Mouse (Mus musculus) liver, embryonic 14.5 days (tissue): ENCODE data around the gene Rnf11. TPM values are rescaled to one million over a fixed set of nuclear protein-coding genes. Genes with fewer than 3 reads are reported as not detected.

Experiments
- ATAC-seq: fragments of 200-750 bp; cut with Nextera tagmentation; 2 replicates; pipeline ENCODE4 v1.8.0; 2017; ENCODE audit warnings: moderate number of reproducible peaks, mild to moderate bottlenecking, moderate library complexity; ENCODE audit not compliant: insufficient read depth
- DNase-seq, 3 experiments: peaks; one replicate each; pipeline ENCODE4 v3.0.0-alpha.2; 2012 to 2013; ENCODE audit warnings: low read depth in 3 of 3, low spot score in 3 of 3
- H3K27ac ChIP-seq: fragments of 300-500 bp; sonication (generic); 2 replicates; pipeline ENCODE4 v1.5.1; 2014; ENCODE audit warnings: moderate library complexity, mild to moderate bottlenecking, control low read depth, inconsistent platforms
- H3K27me3 ChIP-seq: fragments of 300-500 bp; sonication (generic); 2 replicates; pipeline ENCODE4 v1.6.1; 2014; ENCODE audit warnings: mild to moderate bottlenecking, low read length, moderate library complexity; ENCODE audit not compliant: control insufficient read depth, insufficient read depth
- H3K36me3 ChIP-seq: fragments of 300-500 bp; sonication (generic); replicated peaks from 2 replicates; pipeline ENCODE4 v1.6.1; 2014; ENCODE audit warnings: low read depth; ENCODE audit not compliant: control insufficient read depth, insufficient read depth
- H3K4me1 ChIP-seq, 2 experiments: fragments of 200-500 bp in 1 of 2; fragments of 300-500 bp in 1 of 2; sonication (generic) in 1 of 2; replicated peaks; 2 replicates each; pipeline ENCODE4 v1.6.1; 2012 to 2014; ENCODE audit warnings: antibody characterized with exemption in 1 of 2, inconsistent platforms in 1 of 2, low read length in 1 of 2; ENCODE audit not compliant: control insufficient read depth in 2 of 2, insufficient read depth in 2 of 2
- H3K4me2 ChIP-seq: fragments of 300-500 bp; sonication (generic); 2 replicates; pipeline ENCODE4 v1.6.1; 2014; ENCODE audit warnings: low read depth, mild to moderate bottlenecking, control low read depth, moderate library complexity
- H3K4me3 ChIP-seq, 2 experiments: fragments of 200-500 bp in 1 of 2; fragments of 300-500 bp in 1 of 2; sonication (generic) in 1 of 2; 2 replicates each; pipeline ENCODE4 v1.5.1; 2012 to 2014; ENCODE audit warnings: low read depth in 2 of 2, low read length in 2 of 2, mild to moderate bottlenecking in 2 of 2, control low read depth in 1 of 2, inconsistent platforms in 1 of 2, moderate library complexity in 1 of 2; ENCODE audit not compliant: insufficient read depth in 1 of 2
- H3K9ac ChIP-seq: fragments of 300-500 bp; sonication (generic); replicated peaks from 2 replicates; pipeline ENCODE4 v1.6.1; 2014; ENCODE audit warnings: mild to moderate bottlenecking, control low read depth, moderate library complexity
- H3K9me3 ChIP-seq: fragments of 300-500 bp; sonication (generic); 2 replicates; pipeline ENCODE4 v1.6.1; 2016; ENCODE audit warnings: low read length, mixed read lengths; ENCODE audit not compliant: control insufficient read depth
- CTCF ChIP-seq: IDR thresholded peaks from 2 replicates; pipeline ENCODE4 v1.5.1; 2016; ENCODE audit warnings: antibody characterized with exemption, low read depth, control low read depth
- EP300 ChIP-seq: IDR thresholded peaks from 2 replicates; pipeline ENCODE4 v1.6.1; 2016; ENCODE audit warnings: antibody characterized with exemption, low read depth
- WGBS: fragments of 180-500 bp; shearing (Covaris S2); extraction: QIAGEN DNeasy Blood & Tissue Kit; methylation state at CpG from one replicate; pipeline ENCODE4 v1.1.7; 2014; ENCODE audit not compliant: insufficient replicate concordance; 5-methylcytosine and 5-hydroxymethylcytosine counted together
- polyA plus RNA-seq, 2 experiments: library from polyadenylated mRNA; depleted of rRNA in 1 of 2; stranded (reverse) in 1 of 2; unstranded in 1 of 2; fragments of >200 nt; fragmentation: Nextera tagmentation in 1 of 2; extraction: Ambion mirVana in 1 of 2; gene quantifications; 2 replicates each; pipeline versions ENCODE4 v1.2.1 to v1.2.3; 2012 to 2014

Rnf11 gene
- polyA plus RNA-seq, 2 experiments, result 22.2 to 39.1 TPM

DNA sequence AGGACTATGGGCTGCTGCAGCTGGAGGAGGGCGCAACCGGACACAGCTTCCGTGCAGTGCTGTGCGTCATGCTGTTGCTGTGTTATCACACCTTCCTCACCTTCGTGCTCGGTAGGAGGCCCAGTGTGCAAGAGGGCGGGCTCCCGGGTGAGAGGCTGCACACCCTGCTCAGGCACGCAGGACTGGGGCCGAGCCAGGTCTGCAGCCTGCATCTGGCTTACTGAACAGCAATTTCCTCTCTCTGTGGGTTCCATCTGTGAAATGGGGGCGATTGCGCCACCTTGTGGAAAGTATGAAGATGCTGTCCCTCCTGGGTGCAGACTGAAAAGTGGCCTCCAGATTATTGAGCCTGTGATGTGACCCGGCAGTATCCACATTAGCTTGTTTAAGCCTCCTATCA lies 53.7 kb downstream of the Rnf11 start:
- DNase-seq, result peak; percentile 72 to 76 (median 72)
- Histone ChIP-seq H3K4me3 (no peak overlapping the region), H3K4me2 (no peak overlapping the region; the same call in 1 of the 2 replicates), H3K27ac (no peak overlapping the region), H3K4me1 (peaks cover 15% of the 10 kb centered on the region in 2 experiments; a peak in 3 of 4 replicates), H3K9ac (no peak overlapping the region), H3K36me3 (no peaks in the 10 kb centered on the region), H3K27me3 (no peaks in the 10 kb centered on the region), H3K9me3 (no peaks in the 10 kb centered on the region)
- 29% methylated on average over 13 of the region's 13 CpGs for WGBS
- peak; percentile 73 for ATAC-seq
- TF ChIP-seq EP300, result no peak
- TF ChIP-seq CTCF, result peak; percentile 94

GRCm38 (mm10) chr4:109430250-109430649 lies 54.3 kb downstream of the Rnf11 start:
- H3K36me3 ChIP-seq, result no peaks in the 10 kb centered on the region
- TF ChIP-seq CTCF, result peak; percentile 32; the same call in 1 of the 2 replicates
- no peak for TF ChIP-seq EP300
- DNase-seq (no peak), ATAC-seq (no peak)
- no peak overlapping the region; the same call in 1 of the 2 replicates for H3K9ac ChIP-seq
- no peaks in the 10 kb centered on the region for H3K9me3 ChIP-seq
- no peaks in the 10 kb centered on the region for H3K27me3 ChIP-seq
- peaks cover 18 to 19% of the 10 kb centered on the region in 2 experiments for H3K4me1 ChIP-seq
- 85% methylated on average over 7 of the region's 7 CpGs for WGBS
- H3K4me2 ChIP-seq, result no peak overlapping the region
- H3K4me3 ChIP-seq, result no peak overlapping the region
- no peak overlapping the region for H3K27ac ChIP-seq

DNA sequence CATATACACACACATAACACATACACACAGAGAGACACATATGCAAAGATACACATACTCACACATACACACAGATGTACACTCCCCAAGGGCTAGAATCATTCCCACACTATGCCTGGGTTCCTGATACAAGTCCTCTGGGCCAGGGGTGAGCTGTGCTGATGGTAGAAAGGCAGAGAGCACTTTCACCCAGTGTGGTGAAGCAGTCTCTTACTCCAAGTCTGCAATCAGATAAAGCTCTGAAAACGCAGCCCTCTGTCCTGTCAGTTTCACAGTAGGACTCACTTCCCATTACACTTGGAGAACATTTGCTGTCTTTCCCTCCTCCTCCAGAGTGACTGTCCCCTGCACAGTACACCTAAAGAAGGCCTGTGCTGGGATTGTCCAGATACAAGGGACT lies 57.5 kb downstream of the Rnf11 start:
- peaks cover 12 to 15% of the 10 kb centered on the region in 2 experiments for H3K4me1 ChIP-seq
- H3K4me2 ChIP-seq, result no peak overlapping the region
- no peaks in the 10 kb centered on the region for H3K36me3 ChIP-seq
- WGBS, result 5% methylated on average over 1 of the region's 1 CpGs
- H3K27me3 ChIP-seq, result no peaks in the 10 kb centered on the region
- TF ChIP-seq EP300 (no peak), CTCF (no peak)
- no peaks in the 10 kb centered on the region for H3K9me3 ChIP-seq
- ATAC-seq (no peak), DNase-seq (no peak)
- no peak overlapping the region for H3K27ac ChIP-seq
- no peak overlapping the region for H3K4me3 ChIP-seq
- no peak overlapping the region for H3K9ac ChIP-seq

- Histone ChIP-seq H3K9ac (no peak overlapping the region), H3K4me3 (no peak overlapping the region), H3K36me3 (no peaks in the 10 kb centered on the region), H3K4me2 (no peak overlapping the region), H3K27me3 (no peaks in the 10 kb centered on the region), H3K27ac (no peak overlapping the region), H3K9me3 (no peaks in the 10 kb centered on the region), H3K4me1 (peaks cover 4 to 9% of the 10 kb centered on the region in 2 experiments)
- 57% methylated on average over 2 of the region's 2 CpGs for WGBS
- no peak for ATAC-seq
- no peak for DNase-seq
- TF ChIP-seq EP300 (no peak), CTCF (no peak)
Observed at GRCm38 (mm10) chr4:109423438-109423837, 61.1 kb downstream of the Rnf11 start.

DNA sequence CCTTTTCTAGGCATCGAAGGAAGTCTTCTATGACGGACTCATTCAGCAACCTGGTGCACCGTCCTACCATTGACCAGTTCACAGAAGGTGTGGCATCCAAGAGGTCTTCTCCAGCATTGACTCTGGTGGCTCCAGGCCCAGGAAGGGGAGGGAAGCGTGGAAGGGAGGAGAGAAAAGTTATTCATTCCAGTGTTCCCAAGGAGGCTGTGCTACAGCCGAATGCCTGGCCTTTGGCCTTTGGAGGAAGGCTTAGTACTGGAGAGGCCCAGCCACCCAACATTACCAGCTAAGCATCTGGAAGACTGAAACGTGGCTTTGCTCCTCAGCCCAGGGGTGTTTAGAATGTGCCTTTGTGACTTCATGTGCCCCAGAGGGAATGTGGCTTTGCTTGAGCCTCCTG lies 62.1 kb downstream of the Rnf11 start:
- no peak overlapping the region for H3K4me2 ChIP-seq
- H3K4me1 ChIP-seq, result peaks cover 4 to 9% of the 10 kb centered on the region in 2 experiments
- H3K9ac ChIP-seq, result no peak overlapping the region
- H3K27me3 ChIP-seq, result no peaks in the 10 kb centered on the region
- TF ChIP-seq CTCF (no peak), EP300 (no peak)
- DNase-seq (no peak), ATAC-seq (no peak)
- H3K36me3 ChIP-seq, result no peaks in the 10 kb centered on the region
- no peak overlapping the region for H3K4me3 ChIP-seq
- no peak overlapping the region for H3K27ac ChIP-seq
- H3K9me3 ChIP-seq, result no peaks in the 10 kb centered on the region
- WGBS, result 70% methylated on average over 6 of the region's 6 CpGs
